Mouse (Mus musculus) heart, embryonic 11.5 days (tissue): Measurements from ENCODE around the gene Rbpjl. TPM values are rescaled to one million over a fixed set of nuclear protein-coding genes. Genes with fewer than 3 reads are reported as not detected.
A peak's percentile ranks its signal among the peaks of the same experiment; 100 is the strongest.

Experiments
- ATAC-seq: fragments of 200-750 bp; cut with Nextera tagmentation; replicated peaks from 2 replicates; pipeline ENCODE4 v1.8.0; 2017; ENCODE audit warnings: moderate library complexity; ENCODE audit not compliant: insufficient number of reproducible peaks, low FRiP score, low TSS enrichment
- H3K27ac ChIP-seq: fragments of 300-500 bp; sonication (generic); 2 replicates; pipeline ENCODE4 v1.5.1; 2014; ENCODE audit warnings: mild to moderate bottlenecking, low read depth, low read length
- H3K27me3 ChIP-seq: fragments of 300-500 bp; sonication (generic); 2 replicates; pipeline ENCODE4 v1.6.1; 2014; ENCODE audit warnings: mild to moderate bottlenecking, low read length, mixed read lengths; ENCODE audit not compliant: control insufficient read depth, insufficient read depth
- H3K36me3 ChIP-seq: fragments of 300-500 bp; sonication (generic); 2 replicates; pipeline ENCODE4 v1.6.1; 2014; ENCODE audit warnings: mild to moderate bottlenecking, low read length, moderate library complexity, mixed read lengths; ENCODE audit not compliant: control insufficient read depth, insufficient read depth
- H3K4me1 ChIP-seq: fragments of 300-500 bp; sonication (generic); 2 replicates; pipeline ENCODE4 v1.6.1; 2014; ENCODE audit warnings: low read length; ENCODE audit not compliant: control insufficient read depth, insufficient read depth
- H3K4me2 ChIP-seq: fragments of 300-500 bp; sonication (generic); 2 replicates; pipeline ENCODE4 v1.6.1; 2014; ENCODE audit warnings: mild to moderate bottlenecking, moderate library complexity
- H3K4me3 ChIP-seq: fragments of 300-500 bp; sonication (generic); 2 replicates; pipeline ENCODE4 v1.5.1; 2014; ENCODE audit warnings: low read depth, low read length
- H3K9ac ChIP-seq: fragments of 300-500 bp; sonication (generic); 2 replicates; pipeline ENCODE4 v1.6.1; 2014; ENCODE audit warnings: mild to moderate bottlenecking, low read depth, low read length, moderate library complexity
- H3K9me3 ChIP-seq: fragments of 300-500 bp; sonication (generic); replicated peaks from 2 replicates; pipeline ENCODE4 v1.6.1; 2016; ENCODE audit warnings: low read length; ENCODE audit not compliant: control insufficient read depth
- WGBS: fragments of 180-500 bp; shearing (Covaris S2); extraction: QIAGEN DNeasy Blood & Tissue Kit; methylation state at CpG from one replicate; pipeline ENCODE4 v1.1.7; 2014; ENCODE audit not compliant: insufficient replicate concordance; 5-methylcytosine and 5-hydroxymethylcytosine counted together
- polyA plus RNA-seq: library from polyadenylated mRNA; unstranded; fragments of >200 nt; fragmentation: Nextera tagmentation; extraction: Ambion mirVana; gene quantifications from 2 replicates; pipeline ENCODE4 v1.2.1, GENCODE M21; 2014

Gene Rbpjl
- polyA plus RNA-seq, 1 experiment from 2014 or later: 0.19 TPM

DNA sequence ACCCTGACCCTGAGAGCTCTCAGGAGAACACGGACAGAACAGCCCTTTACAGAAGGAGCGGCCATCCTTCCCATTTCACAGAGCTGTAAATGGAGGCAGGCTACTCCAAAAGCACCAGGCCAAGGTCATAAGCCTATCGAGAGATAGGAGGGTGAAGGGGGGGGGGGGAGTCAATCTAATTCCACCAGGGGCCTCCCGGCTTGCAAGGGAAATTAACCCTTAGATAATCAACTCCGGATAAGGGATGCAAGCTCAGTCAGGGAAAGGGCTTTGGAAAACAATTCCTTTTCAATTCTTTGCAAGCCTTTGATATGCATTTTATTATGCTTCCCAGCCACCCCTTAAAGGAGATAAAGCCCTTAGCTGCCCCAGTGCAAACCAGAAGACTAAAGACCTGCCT, 25.5 kb downstream of the Rbpjl start:
- H3K9ac ChIP-seq: no peak overlapping the region
- peaks cover 13% of the 10 kb centered on the region for H3K36me3 ChIP-seq
- no peaks in the 10 kb centered on the region for H3K9me3 ChIP-seq
- WGBS: 25% methylated on average over 5 of the region's 5 CpGs
- H3K4me3 ChIP-seq: no peak overlapping the region
- no peak overlapping the region for H3K4me2 ChIP-seq
- no peak for ATAC-seq
- peaks cover 27% of the 10 kb centered on the region for H3K4me1 ChIP-seq
- no peak overlapping the region for H3K27ac ChIP-seq
- no peaks in the 10 kb centered on the region for H3K27me3 ChIP-seq

DNA sequence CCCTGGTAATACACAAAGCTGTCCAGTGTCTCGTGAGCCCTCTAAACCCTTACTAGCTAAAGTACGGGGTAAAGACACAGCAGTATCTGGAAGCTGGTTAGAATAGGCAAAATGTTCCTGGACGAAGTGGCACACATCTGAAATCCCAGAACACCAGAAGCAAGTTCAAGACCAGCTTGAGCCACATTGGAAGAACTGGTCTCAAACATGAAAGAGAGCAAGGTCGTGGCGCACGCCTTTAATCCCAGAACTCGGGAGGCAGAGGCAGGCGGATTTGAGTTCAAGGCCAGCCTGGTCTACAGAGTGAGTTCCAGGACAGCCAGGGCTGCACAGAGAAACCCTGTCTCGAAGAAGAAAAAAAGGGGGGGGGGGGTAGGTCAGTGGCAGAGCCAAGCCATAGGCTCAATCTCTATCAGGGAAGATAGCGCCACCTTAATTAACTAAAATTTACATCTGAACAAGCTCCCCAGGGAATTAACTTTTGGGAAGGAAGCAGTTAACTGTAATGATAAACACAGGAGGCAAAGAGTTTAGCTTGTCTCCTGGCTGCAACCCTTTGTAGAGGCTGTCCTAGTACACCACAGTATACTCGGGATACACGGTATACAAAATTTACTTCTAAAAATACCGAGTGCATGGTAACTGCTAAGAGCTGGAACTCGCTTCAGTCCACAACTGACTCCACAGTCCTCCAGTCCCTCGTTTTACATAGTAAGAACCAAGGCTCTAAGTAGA, 27.1 kb downstream of the Rbpjl start:
- peaks cover 10% of the 10 kb centered on the region for H3K36me3 ChIP-seq
- no peak overlapping the region for H3K4me3 ChIP-seq
- 40% methylated on average over 15 of the region's 15 CpGs for WGBS
- H3K9ac ChIP-seq: no peak overlapping the region
- H3K27ac ChIP-seq: no peak overlapping the region
- H3K27me3 ChIP-seq: no peaks in the 10 kb centered on the region
- H3K4me1 ChIP-seq: peaks cover 30% of the 10 kb centered on the region
- ATAC-seq: no peak
- no peak overlapping the region; the same call in 1 of the 2 replicates for H3K4me2 ChIP-seq
- H3K9me3 ChIP-seq: no peaks in the 10 kb centered on the region

DNA sequence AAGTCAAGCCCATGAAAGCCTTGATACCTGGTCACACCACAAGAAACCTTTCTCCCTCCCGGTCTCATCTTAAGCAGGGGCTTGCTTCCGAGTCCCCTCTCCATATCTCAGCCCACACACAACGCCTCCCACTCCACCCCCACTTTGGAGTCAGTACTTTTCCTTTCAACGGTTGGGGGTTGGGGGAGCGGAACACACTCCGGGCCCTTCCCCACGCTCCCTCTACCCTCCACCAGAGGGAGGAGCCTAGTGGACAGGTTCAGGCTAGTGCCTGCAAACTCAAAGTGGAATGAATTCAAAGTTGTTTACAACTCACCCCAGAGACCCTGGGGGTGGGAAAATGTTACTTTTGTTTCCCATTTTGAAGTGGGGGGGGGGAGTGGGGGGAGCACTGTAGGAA, 27.8 kb downstream of the Rbpjl start:
- Histone ChIP-seq H3K4me2 (peak overlapping the region; percentile 35), H3K4me3 (no peak overlapping the region), H3K27ac (0 out of 2 replicates have a peak overlapping the region, but pooled peaks have one; percentile 8), H3K4me1 (peaks cover 36% of the 10 kb centered on the region), H3K36me3 (peaks cover 10% of the 10 kb centered on the region), H3K9me3 (no peaks in the 10 kb centered on the region), H3K27me3 (no peaks in the 10 kb centered on the region), H3K9ac (no peak overlapping the region)
- WGBS: 9% methylated on average over 7 of the region's 7 CpGs
- peak; percentile 49; the same call in 1 of the 2 replicates for ATAC-seq

DNA sequence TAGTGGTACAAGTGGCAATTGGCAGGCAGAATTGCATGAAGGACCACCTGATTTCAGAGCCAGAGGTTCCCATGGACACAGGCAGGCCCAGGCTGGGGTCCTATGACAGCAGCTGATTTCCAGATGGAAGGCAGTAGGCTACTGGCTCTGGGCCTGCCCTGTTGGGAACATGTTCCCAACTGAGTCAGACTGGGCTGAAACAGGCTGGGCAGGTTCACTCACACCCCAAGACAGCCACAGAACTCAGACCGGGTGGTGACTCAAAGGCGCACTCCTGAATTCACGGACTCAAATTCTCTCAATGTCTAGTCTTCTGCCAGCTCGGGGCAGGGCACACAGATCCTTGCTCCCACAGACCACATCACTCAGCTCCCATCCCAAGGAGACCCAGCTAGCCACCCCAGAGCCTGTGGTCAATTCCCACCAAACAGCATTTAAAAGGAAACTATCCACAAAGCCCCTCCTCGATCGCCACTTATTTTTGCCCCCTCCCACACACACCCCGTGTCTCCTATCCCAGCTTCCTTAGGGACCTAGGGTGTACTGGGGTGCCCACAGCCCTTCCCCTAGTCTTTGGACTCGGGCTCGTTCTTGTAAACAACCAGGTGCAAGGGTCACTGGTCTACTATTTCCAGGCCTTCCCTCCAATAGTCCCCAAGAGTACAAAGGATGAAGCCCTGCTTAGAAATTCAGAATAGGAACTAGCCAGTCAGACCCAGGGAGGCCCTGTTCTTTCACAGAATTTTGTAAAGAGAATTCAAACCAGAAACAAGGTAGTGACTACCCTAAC, 28.9 kb downstream of the Rbpjl start:
- H3K27me3 ChIP-seq: no peaks in the 10 kb centered on the region
- ATAC-seq: no peak
- peaks cover 9% of the 10 kb centered on the region for H3K36me3 ChIP-seq
- peaks cover 48% of the 10 kb centered on the region for H3K4me1 ChIP-seq
- no peak overlapping the region; the same call in 1 of the 2 replicates for H3K4me2 ChIP-seq
- no peak overlapping the region for H3K9ac ChIP-seq
- H3K9me3 ChIP-seq: no peaks in the 10 kb centered on the region
- 66% methylated on average over 9 of the region's 9 CpGs for WGBS
- H3K4me3 ChIP-seq: no peak overlapping the region
- peak overlapping the region; percentile 30; the same call in 1 of the 2 replicates for H3K27ac ChIP-seq

DNA sequence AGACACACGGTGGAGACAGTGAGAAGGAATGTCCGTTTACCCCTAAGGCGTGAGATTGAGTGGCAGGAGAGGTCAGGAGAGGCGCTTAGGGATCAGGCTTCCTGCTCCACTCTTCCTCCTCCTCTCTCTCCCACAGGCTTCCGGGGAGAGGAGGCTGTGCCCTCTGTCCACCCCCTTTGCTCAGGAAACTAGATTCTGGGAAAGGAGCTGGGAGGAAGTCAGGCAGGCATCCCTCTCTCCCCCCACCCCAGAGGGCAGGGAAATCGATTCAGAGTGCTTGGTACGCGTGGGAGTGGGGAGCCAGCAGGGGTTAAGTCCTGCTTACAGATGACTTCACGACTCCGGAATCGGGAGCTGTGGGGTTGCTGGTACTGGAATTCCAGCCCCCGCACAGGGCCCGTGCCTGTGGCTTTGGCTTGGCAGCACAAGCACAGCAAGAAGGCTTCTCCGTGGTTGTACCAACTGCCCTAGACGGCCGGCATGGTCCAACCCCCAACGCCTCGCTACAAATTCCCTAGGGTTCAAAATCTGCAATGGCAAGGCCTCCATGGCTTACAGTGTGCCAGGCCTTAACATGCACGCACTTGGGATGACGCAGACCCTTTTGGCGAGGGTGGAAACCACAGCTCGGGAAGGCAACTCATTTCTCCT, 29.7 kb downstream of the Rbpjl start:
- 21% methylated on average over 22 of the region's 22 CpGs for WGBS
- Histone ChIP-seq H3K4me3 (no peak overlapping the region), H3K27me3 (no peaks in the 10 kb centered on the region), H3K9ac (peak overlapping the region; percentile 34; the same call in 1 of the 2 replicates), H3K27ac (peak overlapping the region; percentile 30), H3K4me1 (peaks cover 55% of the 10 kb centered on the region), H3K9me3 (no peaks in the 10 kb centered on the region), H3K36me3 (peaks cover 8% of the 10 kb centered on the region), H3K4me2 (peak overlapping the region; percentile 2)
- no peak for ATAC-seq

DNA sequence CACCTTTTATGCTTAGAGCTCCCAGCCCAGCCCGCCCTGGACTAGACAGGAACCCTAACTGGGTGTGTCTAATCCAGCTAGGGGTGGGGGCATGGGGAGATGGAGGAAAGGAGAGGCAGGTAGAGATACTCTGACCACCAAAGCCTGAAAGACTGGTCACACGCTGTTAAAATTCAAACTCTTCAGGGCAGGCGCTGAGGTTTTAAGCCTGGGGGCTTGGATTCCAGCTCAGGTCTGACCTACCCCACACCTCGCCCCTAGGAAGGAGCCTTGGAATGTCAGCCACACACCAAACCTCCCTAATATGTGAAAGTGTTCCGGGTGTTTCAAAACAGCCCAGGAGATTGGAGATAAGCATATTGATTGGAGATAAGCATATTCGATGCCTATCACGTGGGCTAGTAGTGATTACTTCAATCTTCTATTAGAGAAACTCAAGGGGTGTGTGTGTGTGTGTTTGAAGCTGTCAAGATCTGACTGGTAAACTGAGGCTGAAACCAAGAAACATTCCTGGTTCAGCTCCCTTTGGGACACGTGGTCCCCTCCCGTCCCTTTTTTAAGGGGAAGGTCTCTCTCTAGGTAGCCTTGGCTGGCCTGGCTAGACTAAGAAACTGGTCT, 30.4 kb downstream of the Rbpjl start:
- Histone ChIP-seq H3K4me3 (no peak overlapping the region), H3K27ac (peak overlapping the region; percentile 30), H3K27me3 (no peaks in the 10 kb centered on the region), H3K4me2 (peak overlapping the region; percentile 2), H3K9me3 (no peaks in the 10 kb centered on the region), H3K4me1 (peaks cover 58% of the 10 kb centered on the region), H3K9ac (peak overlapping the region; percentile 34; the same call in 1 of the 2 replicates), H3K36me3 (peaks cover 8% of the 10 kb centered on the region)
- 67% methylated on average over 9 of the region's 9 CpGs for WGBS
- no peak for ATAC-seq

DNA sequence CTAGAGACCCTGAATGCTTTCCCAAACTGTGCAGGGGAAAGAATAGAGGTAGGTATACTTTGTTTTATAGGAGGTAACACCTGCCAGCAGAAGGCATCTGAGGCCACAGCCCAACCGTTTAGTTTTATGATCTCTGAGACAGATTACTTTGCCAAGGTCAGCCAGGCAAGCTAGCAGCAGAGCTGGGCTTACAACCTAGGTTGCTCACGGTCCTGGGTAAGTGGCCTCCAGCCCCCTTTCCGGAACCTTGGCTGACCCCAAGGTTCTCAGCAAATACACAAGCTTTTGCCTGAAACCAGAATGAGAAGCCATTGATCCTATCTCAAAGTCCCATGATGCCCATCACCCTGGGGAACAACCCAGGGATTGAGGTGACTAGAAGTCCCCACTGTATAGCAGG, 31.7 kb downstream of the Rbpjl start:
- ATAC-seq: no peak
- H3K4me2 ChIP-seq: no peak overlapping the region
- peaks cover 2% of the 10 kb centered on the region; the same call in 1 of the 2 replicates for H3K36me3 ChIP-seq
- peaks cover 66% of the 10 kb centered on the region for H3K4me1 ChIP-seq
- no peak overlapping the region for H3K9ac ChIP-seq
- no peaks in the 10 kb centered on the region for H3K9me3 ChIP-seq
- H3K4me3 ChIP-seq: no peak overlapping the region
- no peak overlapping the region for H3K27ac ChIP-seq
- H3K27me3 ChIP-seq: no peaks in the 10 kb centered on the region
- 75% methylated on average over 3 of the region's 3 CpGs for WGBS
